Mouse (Mus musculus) heart, postnatal 0 days (tissue): ENCODE data around the gene Irf5.

Experiments used
- CTCF ChIP-seq: IDR thresholded peaks from 2 replicates; pipeline ENCODE4 v1.5.1; 2016; ENCODE audit warnings: antibody characterized with exemption, control low read depth, low read depth
- EP300 ChIP-seq: IDR thresholded peaks from 2 replicates; pipeline ENCODE4 v1.6.1; 2016; ENCODE audit warnings: antibody characterized with exemption, low read depth

- TF ChIP-seq EP300 (no peak), CTCF (no peak)
Measured at GRCm38 (mm10) chr6:29496270-29496669, 30.2 kb upstream of the Irf5 start.
